Mouse (Mus musculus): ENCODE data around the gene Gm12216.

Gene Gm12216

GRCm38 (mm10) chr11:53805786-53806185 is 53.3 kb downstream of the Gm12216 start:
- in situ Hi-C loops (cut with MboI; ENCODE audit: low pct_unique_long_range_greater_than_20kb in 1 of 2, low sequenced_read_pairs in 2 of 2, unreplicated experiment in 1 of 2) = loop anchor here in 1 of 2 experiments (5.0 kb wide), 1 partner anchor 37 kb away; no protein-coding TSS in a partner anchor

- in situ Hi-C loops (cut with MboI; ENCODE audit: low pct_unique_long_range_greater_than_20kb in 1 of 2, low sequenced_read_pairs in 2 of 2, unreplicated experiment in 1 of 2) = loop anchor here in 1 of 2 experiments (5.0 kb wide), 1 partner anchor 38 kb away; no protein-coding TSS in a partner anchor
Measured at GRCm38 (mm10) chr11:53804569-53805344, 54.3 kb downstream of the Gm12216 start.

- in situ Hi-C loops (cut with MboI; ENCODE audit: low pct_unique_long_range_greater_than_20kb in 1 of 2, low sequenced_read_pairs in 2 of 2, unreplicated experiment in 1 of 2) = no loop called here
Measured at GRCm38 (mm10) chr11:53803494-53803893, 55.6 kb downstream of the Gm12216 start.

GRCm38 (mm10) chr11:53803093-53803492 is 56.0 kb downstream of the Gm12216 start:
- in situ Hi-C loops (cut with MboI; ENCODE audit: low pct_unique_long_range_greater_than_20kb in 1 of 2, low sequenced_read_pairs in 2 of 2, unreplicated experiment in 1 of 2) = no loop called here

- in situ Hi-C loops (cut with MboI; ENCODE audit: low pct_unique_long_range_greater_than_20kb in 1 of 2, low sequenced_read_pairs in 2 of 2, unreplicated experiment in 1 of 2) = no loop called here
Measured at GRCm38 (mm10) chr11:53800975-53801374, 58.1 kb downstream of the Gm12216 start.

GRCm38 (mm10) chr11:53800036-53800435 is 59.0 kb downstream of the Gm12216 start:
- in situ Hi-C loops (cut with MboI; ENCODE audit: low pct_unique_long_range_greater_than_20kb in 1 of 2, low sequenced_read_pairs in 2 of 2, unreplicated experiment in 1 of 2) = no loop called here

- in situ Hi-C loops (cut with MboI; ENCODE audit: low pct_unique_long_range_greater_than_20kb in 1 of 2, low sequenced_read_pairs in 2 of 2, unreplicated experiment in 1 of 2) = no loop called here
Measured at GRCm38 (mm10) chr11:53798041-53798711, 60.9 kb downstream of the Gm12216 start.

- in situ Hi-C loops (cut with MboI; ENCODE audit: low pct_unique_long_range_greater_than_20kb in 1 of 2, low sequenced_read_pairs in 2 of 2, unreplicated experiment in 1 of 2) = no loop called here
Measured at GRCm38 (mm10) chr11:53797386-53797920, 61.6 kb downstream of the Gm12216 start.

GRCm38 (mm10) chr11:53796409-53797151 is 62.5 kb downstream of the Gm12216 start:
- in situ Hi-C loops (cut with MboI; ENCODE audit: low pct_unique_long_range_greater_than_20kb in 1 of 2, low sequenced_read_pairs in 2 of 2, unreplicated experiment in 1 of 2) = no loop called here

- in situ Hi-C loops (cut with MboI; ENCODE audit: low pct_unique_long_range_greater_than_20kb in 1 of 2, low sequenced_read_pairs in 2 of 2, unreplicated experiment in 1 of 2) = no loop called here
Measured at GRCm38 (mm10) chr11:53795813-53796212, 63.2 kb downstream of the Gm12216 start.

GRCm38 (mm10) chr11:53794671-53795557 is 64.1 kb downstream of the Gm12216 start:
- in situ Hi-C loops (cut with MboI; ENCODE audit: low pct_unique_long_range_greater_than_20kb in 1 of 2, low sequenced_read_pairs in 2 of 2, unreplicated experiment in 1 of 2) = no loop called here

GRCm38 (mm10) chr11:53794015-53794414 is 65.0 kb downstream of the Gm12216 start:
- in situ Hi-C loops (cut with MboI; ENCODE audit: low pct_unique_long_range_greater_than_20kb in 1 of 2, low sequenced_read_pairs in 2 of 2, unreplicated experiment in 1 of 2) = no loop called here

- in situ Hi-C loops (cut with MboI; ENCODE audit: low pct_unique_long_range_greater_than_20kb in 1 of 2, low sequenced_read_pairs in 2 of 2, unreplicated experiment in 1 of 2) = no loop called here
Measured at GRCm38 (mm10) chr11:53792986-53793385, 66.1 kb downstream of the Gm12216 start.

GRCm38 (mm10) chr11:53789277-53789676 is 69.8 kb downstream of the Gm12216 start:
- in situ Hi-C loops (cut with MboI; ENCODE audit: low pct_unique_long_range_greater_than_20kb in 1 of 2, low sequenced_read_pairs in 2 of 2, unreplicated experiment in 1 of 2) = no loop called here

- in situ Hi-C loops (cut with MboI; ENCODE audit: low pct_unique_long_range_greater_than_20kb in 1 of 2, low sequenced_read_pairs in 2 of 2, unreplicated experiment in 1 of 2) = no loop called here
Measured at GRCm38 (mm10) chr11:53788196-53788595, 70.9 kb downstream of the Gm12216 start.

- in situ Hi-C loops (cut with MboI; ENCODE audit: low pct_unique_long_range_greater_than_20kb in 1 of 2, low sequenced_read_pairs in 2 of 2, unreplicated experiment in 1 of 2) = no loop called here
Measured at GRCm38 (mm10) chr11:53786058-53787031, 72.7 kb downstream of the Gm12216 start.

All from mouse embryonic stem cell (cell line).